Mouse (Mus musculus) olfactory bulb, adult 2 months (tissue): ENCODE measurements at regions not wholly inside any gene's neighbourhood (a gene's known extent, or its start where the extent isn't known, plus 50 kb on each side); places are given as distances from the start of the nearest gene placed in this dataset.

Experiments used
- H3K27ac ChIP-seq: fragments of 200-500 bp; 2 replicates; pipeline ENCODE4 v1.5.1; 2012; ENCODE audit warnings: low read depth, low read length; ENCODE audit not compliant: insufficient read depth
- H3K4me1 ChIP-seq: fragments of 200-500 bp; 2 replicates; pipeline ENCODE4 v1.6.1; 2012; ENCODE audit warnings: low read length; ENCODE audit not compliant: control insufficient read depth, insufficient read depth
- H3K4me3 ChIP-seq: fragments of 200-500 bp; 2 replicates; pipeline ENCODE4 v1.5.1; 2012; ENCODE audit warnings: mild to moderate bottlenecking, low read depth, low read length, moderate library complexity; ENCODE audit not compliant: insufficient read depth
- CTCF ChIP-seq: fragments of 200-500 bp; IDR thresholded peaks from 2 replicates; pipeline ENCODE4 v1.5.1; 2012; ENCODE audit warnings: low read depth, mild to moderate bottlenecking, low read length, moderate library complexity; ENCODE audit not compliant: insufficient read depth
- POLR2A ChIP-seq: fragments of 200-500 bp; IDR thresholded peaks from 2 replicates; pipeline ENCODE4 v1.6.1; 2012; ENCODE audit warnings: mild to moderate bottlenecking, low read depth, low read length, moderate library complexity; ENCODE audit not compliant: insufficient read depth
- WGBS: fragments of 180-500 bp; shearing (Covaris S2); methylation state at CpG from one replicate; pipeline ENCODE4 v1.1.7; 2018; 5-methylcytosine and 5-hydroxymethylcytosine counted together

GRCm38 (mm10) chr8:103912983-103913926 is 188.2 kb upstream of the Cdh5 start:
- WGBS, result 89% methylated on average over 9 of the region's 9 CpGs
- Histone ChIP-seq H3K4me3 (no peak overlapping the region), H3K27ac (no peak overlapping the region), H3K4me1 (no peaks in the 10 kb centered on the region)
- TF ChIP-seq POLR2A (no peak), CTCF (no peak)

- Histone ChIP-seq H3K4me3 (no peak overlapping the region), H3K4me1 (peaks cover 3% of the 10 kb centered on the region; the same call in 1 of the 2 replicates), H3K27ac (no peak overlapping the region)
- no peak for TF ChIP-seq POLR2A
- no peak for TF ChIP-seq CTCF
- 50% methylated on average over 6 of the region's 6 CpGs for WGBS
Measured at GRCm38 (mm10) chr8:103913927-103914640, 187.3 kb upstream of the Cdh5 start.

- H3K4me1 ChIP-seq, result peaks cover 3% of the 10 kb centered on the region; the same call in 1 of the 2 replicates
- 55% methylated on average over 3 of the region's 3 CpGs for WGBS
- no peak overlapping the region for H3K27ac ChIP-seq
- TF ChIP-seq CTCF (no peak), POLR2A (no peak)
- no peak overlapping the region for H3K4me3 ChIP-seq
Measured at GRCm38 (mm10) chr8:103919324-103919723, 182.1 kb upstream of the Cdh5 start.

GRCm38 (mm10) chr8:103921621-103922020 is 179.8 kb upstream of the Cdh5 start:
- Histone ChIP-seq H3K27ac (no peak overlapping the region), H3K4me3 (no peak overlapping the region), H3K4me1 (peaks cover 3% of the 10 kb centered on the region; the same call in 1 of the 2 replicates)
- no peak for TF ChIP-seq POLR2A
- TF ChIP-seq CTCF, result no peak
- 98% methylated on average over 4 of the region's 4 CpGs for WGBS

GRCm38 (mm10) chr8:103922746-103923145 is 178.7 kb upstream of the Cdh5 start:
- no peak overlapping the region for H3K27ac ChIP-seq
- H3K4me1 ChIP-seq, result peaks cover 3% of the 10 kb centered on the region; the same call in 1 of the 2 replicates
- TF ChIP-seq POLR2A (no peak), CTCF (no peak)
- WGBS, result 88% methylated on average over 2 of the region's 2 CpGs
- H3K4me3 ChIP-seq, result no peak overlapping the region

- H3K4me1 ChIP-seq, result no peaks in the 10 kb centered on the region
- H3K27ac ChIP-seq, result no peak overlapping the region
- TF ChIP-seq CTCF (no peak), POLR2A (no peak)
- WGBS, result 70% methylated on average over 1 of the region's 1 CpGs
- no peak overlapping the region for H3K4me3 ChIP-seq
Measured at GRCm38 (mm10) chr8:103932681-103933080, 168.7 kb upstream of the Cdh5 start.

GRCm38 (mm10) chr8:103936491-103936890 is 164.9 kb upstream of the Cdh5 start:
- Histone ChIP-seq H3K4me1 (0 out of 2 replicates have a peak, but pooled peaks cover 2% of the 10 kb centered on the region), H3K27ac (no peak overlapping the region), H3K4me3 (no peak overlapping the region)
- WGBS, result 39% methylated on average over 3 of the region's 3 CpGs
- TF ChIP-seq CTCF (no peak), POLR2A (no peak)

- Histone ChIP-seq H3K4me3 (no peak overlapping the region), H3K4me1 (0 out of 2 replicates have a peak, but pooled peaks cover 2% of the 10 kb centered on the region), H3K27ac (no peak overlapping the region)
- 44% methylated on average over 11 of the region's 11 CpGs for WGBS
- no peak for TF ChIP-seq POLR2A
- TF ChIP-seq CTCF, result no peak
Measured at GRCm38 (mm10) chr8:103938283-103939230, 162.9 kb upstream of the Cdh5 start.
